Mouse (Mus musculus) kidney, adult 8-10 months (tissue): ENCODE data around the gene Prkcg.
"Not testable (repeated sequence)": the region's sequence is repeated elsewhere in the genome, so short reads cannot be mapped to it uniquely, and the experiment has no call there.

Experiments
- DNase-seq, 2 experiments: peaks; one replicate each; pipeline ENCODE4 v3.0.0; 2022

The Prkcg gene

GRCm38 (mm10) chr7:3288976-3289970, at the start of gene Prkcg, which contains the start of gene Myadm:
Gene Prkcg (plus strand): TSS chr7:3289179.
Gene Myadm (plus strand): TSS chr7:3289080.
- peak; percentile 55 to 62 for DNase-seq

GRCm38 (mm10) chr7:3239193-3239592, 49.8 kb upstream of the Prkcg start:
- DNase-seq = no peak

- DNase-seq = no peak
These were observed 28.3 kb upstream of the Prkcg start for GRCm38 (mm10) chr7:3260701-3261100.

- no peak for DNase-seq
These were observed 27.5 kb upstream of the Prkcg start for GRCm38 (mm10) chr7:3261446-3261845.

- DNase-seq = peak in 1 of 2 experiments; percentile 31
These were observed 26.2 kb upstream of the Prkcg start for GRCm38 (mm10) chr7:3262789-3263188.

- no peak for DNase-seq
These were observed 24.5 kb upstream of the Prkcg start for GRCm38 (mm10) chr7:3264390-3265022.

GRCm38 (mm10) chr7:3265311-3265710, 23.7 kb upstream of the Prkcg start:
- no peak for DNase-seq

- DNase-seq = no peak
These were observed 21.7 kb upstream of the Prkcg start for GRCm38 (mm10) chr7:3267261-3267660.

GRCm38 (mm10) chr7:3267888-3268287, 21.1 kb upstream of the Prkcg start:
- DNase-seq = no peak

GRCm38 (mm10) chr7:3268291-3268690, 20.7 kb upstream of the Prkcg start:
- DNase-seq = no peak

GRCm38 (mm10) chr7:3272206-3272605, 16.8 kb upstream of the Prkcg start:
- DNase-seq = no peak

- no peak for DNase-seq
These were observed 13.4 kb upstream of the Prkcg start for GRCm38 (mm10) chr7:3275455-3276170.

GRCm38 (mm10) chr7:3276781-3277180, 12.2 kb upstream of the Prkcg start:
- not testable (repeated sequence) for DNase-seq

- DNase-seq = no peak
These were observed 8.8 kb upstream of the Prkcg start for GRCm38 (mm10) chr7:3280080-3280653.

GRCm38 (mm10) chr7:3280654-3281153, 8.3 kb upstream of the Prkcg start:
- no peak for DNase-seq

GRCm38 (mm10) chr7:3281741-3282140, 7.2 kb upstream of the Prkcg start:
- no peak for DNase-seq

- DNase-seq = no peak
These were observed 5.7 kb upstream of the Prkcg start for GRCm38 (mm10) chr7:3283081-3283875.

GRCm38 (mm10) chr7:3284604-3285003, 4.4 kb upstream of the Prkcg start:
- no peak for DNase-seq

GRCm38 (mm10) chr7:3286036-3286435, 2.9 kb upstream of the Prkcg start:
- DNase-seq = no peak

- no peak for DNase-seq
These were observed 1.8 kb upstream of the Prkcg start for GRCm38 (mm10) chr7:3287186-3287585.

GRCm38 (mm10) chr7:3290257-3291033, 1.5 kb downstream of the Prkcg start:
- DNase-seq = peak; percentile 91 to 92
